Mouse (Mus musculus): Measurements from ENCODE around the gene Olfr689.
"Not testable (repeated sequence)": the region's sequence is repeated elsewhere in the genome, so short reads cannot be mapped to it uniquely, and the experiment has no call there.

The Olfr689 gene

GRCm38 (mm10) chr7:105310865-105311264, at the start of gene Olfr689:
Olfr689 (plus strand) TSS chr7:105311165.
- DNase-seq (ENCODE audit: low read depth, low spot score), result no peak

GRCm38 (mm10) chr7:105272426-105272825, 38.5 kb upstream of the Olfr689 start:
- DNase-seq (ENCODE audit: low read depth, low spot score), result no peak

- DNase-seq (ENCODE audit: low read depth, low spot score), result no peak
Observed at GRCm38 (mm10) chr7:105287795-105288194, 23.2 kb upstream of the Olfr689 start, which contains the start of gene Olfr688. Olfr688 (plus strand) TSS chr7:105288095.

GRCm38 (mm10) chr7:105290051-105290450, 20.9 kb upstream of the Olfr689 start:
- no peak for DNase-seq (ENCODE audit: low read depth, low spot score)

GRCm38 (mm10) chr7:105325302-105325701, 14.3 kb downstream of the Olfr689 start:
- DNase-seq (ENCODE audit: low read depth, low spot score), result no peak

- DNase-seq (ENCODE audit: low read depth, low spot score), result no peak
Observed at GRCm38 (mm10) chr7:105334004-105334403, 23.0 kb downstream of the Olfr689 start, which contains the start of gene Olfr690. Olfr690 (minus strand) TSS chr7:105334104.

- DNase-seq (ENCODE audit: low read depth, low spot score), result no peak
Observed at GRCm38 (mm10) chr7:105342170-105342569, 31.2 kb downstream of the Olfr689 start, which contains the start of gene Olfr691. Olfr691 (minus strand) TSS chr7:105342270.

- no peak for DNase-seq (ENCODE audit: low read depth, low spot score)
Observed at GRCm38 (mm10) chr7:105342752-105343151, 31.8 kb downstream of the Olfr689 start.

GRCm38 (mm10) chr7:105356064-105356463, 45.1 kb downstream of the Olfr689 start:
- DNase-seq (ENCODE audit: low read depth, low spot score), result not testable (repeated sequence)

- not testable (repeated sequence) for DNase-seq (ENCODE audit: low read depth, low spot score)
Observed at GRCm38 (mm10) chr7:105356487-105356886, 45.5 kb downstream of the Olfr689 start.

- DNase-seq (ENCODE audit: low read depth, low spot score), result no peak
Observed at GRCm38 (mm10) chr7:105361713-105362112, 50.7 kb downstream of the Olfr689 start.

- DNase-seq (ENCODE audit: low read depth, low spot score), result no peak
Observed at GRCm38 (mm10) chr7:105367268-105367667, 56.3 kb downstream of the Olfr689 start.

- DNase-seq (ENCODE audit: low read depth, low spot score), result no peak
Observed at GRCm38 (mm10) chr7:105367930-105368329, 57.0 kb downstream of the Olfr689 start, which contains the start of gene Olfr692. Olfr692 (plus strand) TSS chr7:105368230.

- no peak for DNase-seq (ENCODE audit: low read depth, low spot score)
Observed at GRCm38 (mm10) chr7:105368521-105368920, 57.6 kb downstream of the Olfr689 start.

All from R1 (cell line).